Mouse (Mus musculus) embryonic facial prominence, embryonic 12.5 days (tissue): ENCODE results near the gene Acoxl. TPM values are rescaled to one million over a fixed set of nuclear protein-coding genes. Genes with fewer than 3 reads are reported as not detected.

Experiments
- ATAC-seq: fragments of 200-750 bp; cut with Nextera tagmentation; 2 replicates; pipeline ENCODE4 v1.8.0; 2017; ENCODE audit not compliant: insufficient number of reproducible peaks, insufficient read depth, low FRiP score, low TSS enrichment
- H3K27ac ChIP-seq: fragments of 300-500 bp; sonication (generic); 2 replicates; pipeline ENCODE4 v1.5.1; 2016; ENCODE audit warnings: mild to moderate bottlenecking
- H3K27me3 ChIP-seq: fragments of 300-500 bp; sonication (generic); 2 replicates; pipeline ENCODE4 v1.6.1; 2016; ENCODE audit warnings: mild to moderate bottlenecking, moderate library complexity
- H3K36me3 ChIP-seq: fragments of 300-500 bp; sonication (generic); 2 replicates; pipeline ENCODE4 v1.6.1; 2016; ENCODE audit warnings: mild to moderate bottlenecking
- H3K4me1 ChIP-seq: fragments of 300-500 bp; sonication (generic); 2 replicates; pipeline ENCODE4 v1.6.1; 2016
- H3K4me2 ChIP-seq: fragments of 300-500 bp; sonication (generic); replicated peaks from 2 replicates; pipeline ENCODE4 v1.6.1; 2016; ENCODE audit warnings: mild to moderate bottlenecking, moderate library complexity
- H3K4me3 ChIP-seq: fragments of 300-500 bp; sonication (generic); 2 replicates; pipeline ENCODE4 v1.5.1; 2016; ENCODE audit warnings: mild to moderate bottlenecking
- H3K9ac ChIP-seq: fragments of 300-500 bp; sonication (generic); 2 replicates; pipeline ENCODE4 v1.6.1; 2016; ENCODE audit warnings: mild to moderate bottlenecking, moderate library complexity
- H3K9me3 ChIP-seq: fragments of 300-500 bp; sonication (generic); 2 replicates; pipeline ENCODE4 v1.6.1; 2016; ENCODE audit warnings: mild to moderate bottlenecking, moderate library complexity
- WGBS: fragments of 180-500 bp; shearing (Covaris S2); methylation state at CpG from one replicate; pipeline ENCODE4 v1.1.7; 2016; 5-methylcytosine and 5-hydroxymethylcytosine counted together
- polyA plus RNA-seq: library from polyadenylated mRNA; unstranded; fragments of >200 nt; fragmentation: Nextera tagmentation; extraction: Ambion mirVana; gene quantifications from 2 replicates; pipeline ENCODE4 v1.2.1, GENCODE M21; 2016

The Acoxl gene
- polyA plus RNA-seq, 1 experiment from 2014 or later: 0.13 TPM

DNA sequence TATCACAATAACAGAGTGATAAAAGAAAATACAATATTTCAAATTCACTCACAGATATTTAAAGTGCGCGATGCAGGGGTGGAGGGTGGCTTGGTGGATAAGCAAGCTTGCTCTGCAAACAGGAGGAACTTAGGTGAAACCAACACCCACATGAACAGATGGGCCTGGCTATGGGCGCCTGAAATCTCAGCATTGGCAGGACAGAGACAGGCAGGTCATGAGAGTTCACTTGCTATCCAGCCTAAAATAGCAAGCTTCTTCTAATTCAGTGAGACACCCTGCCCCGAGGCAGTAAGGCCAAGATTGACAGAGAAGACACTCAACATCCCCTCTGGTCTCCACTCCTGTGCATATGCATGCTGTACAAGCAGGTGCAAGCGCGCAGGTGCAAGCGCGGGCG lies 263.4 kb downstream of the Acoxl start:
- Histone ChIP-seq H3K9ac (no peak overlapping the region), H3K4me3 (no peak overlapping the region), H3K4me1 (no peaks in the 10 kb centered on the region), H3K27me3 (no peaks in the 10 kb centered on the region), H3K27ac (no peak overlapping the region), H3K36me3 (no peaks in the 10 kb centered on the region), H3K9me3 (no peaks in the 10 kb centered on the region), H3K4me2 (no peak overlapping the region)
- no peak for ATAC-seq
- 84% methylated on average over 9 of the region's 9 CpGs for WGBS

DNA sequence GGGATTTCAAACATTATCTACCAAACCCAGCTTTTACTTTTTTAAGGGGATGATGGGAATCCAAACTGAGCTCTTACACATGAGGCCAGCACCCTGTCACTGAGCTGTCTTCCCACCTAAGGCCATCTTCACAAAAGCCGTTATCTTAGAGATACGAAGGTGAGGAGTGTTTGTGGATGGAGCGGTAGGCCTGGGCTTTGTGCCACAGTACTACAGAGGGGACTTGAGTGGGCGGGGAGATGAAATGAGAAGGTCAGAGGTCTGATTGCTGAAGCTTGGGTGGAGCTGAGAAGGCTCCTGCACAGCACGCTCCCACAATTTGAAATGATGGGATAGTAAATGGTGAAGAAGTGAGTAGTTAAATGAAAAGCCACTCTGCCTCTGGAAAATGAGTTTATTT lies 266.1 kb downstream of the Acoxl start:
- Histone ChIP-seq H3K9me3 (no peaks in the 10 kb centered on the region), H3K27ac (no peak overlapping the region), H3K4me2 (no peak overlapping the region), H3K9ac (no peak overlapping the region), H3K4me1 (no peaks in the 10 kb centered on the region), H3K27me3 (no peaks in the 10 kb centered on the region), H3K4me3 (no peak overlapping the region), H3K36me3 (no peaks in the 10 kb centered on the region)
- ATAC-seq: no peak
- WGBS: 81% methylated on average over 5 of the region's 5 CpGs

DNA sequence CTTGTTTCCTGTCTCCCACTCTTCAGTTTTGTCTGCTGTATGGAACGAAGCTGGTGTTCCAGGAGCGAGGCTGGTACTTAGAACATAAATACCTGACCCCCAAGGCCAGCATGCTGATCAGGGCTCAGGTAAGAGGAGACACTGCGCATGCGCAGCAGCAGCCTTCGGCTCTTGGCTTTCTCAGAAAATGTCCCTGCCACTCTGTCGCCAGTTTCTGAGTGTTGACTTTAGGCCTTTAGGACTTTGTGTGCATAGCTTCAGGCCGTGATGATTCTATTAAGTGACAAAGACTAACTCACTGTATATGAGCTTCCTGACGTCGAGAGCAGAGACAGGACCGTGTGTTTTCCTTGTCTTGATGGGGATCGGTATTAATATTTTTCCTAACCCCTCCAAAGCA lies 267.0 kb downstream of the Acoxl start:
- H3K9ac ChIP-seq: no peak overlapping the region
- H3K36me3 ChIP-seq: no peaks in the 10 kb centered on the region
- no peaks in the 10 kb centered on the region for H3K4me1 ChIP-seq
- no peaks in the 10 kb centered on the region for H3K27me3 ChIP-seq
- 76% methylated on average over 11 of the region's 11 CpGs for WGBS
- H3K27ac ChIP-seq: no peak overlapping the region
- ATAC-seq: no peak
- no peaks in the 10 kb centered on the region for H3K9me3 ChIP-seq
- no peak overlapping the region for H3K4me3 ChIP-seq
- no peak overlapping the region for H3K4me2 ChIP-seq

GRCm38 (mm10) chr2:128111537-128111936 lies 272.9 kb downstream of the Acoxl start:
- H3K9ac ChIP-seq: no peak overlapping the region
- no peak overlapping the region for H3K27ac ChIP-seq
- WGBS: 77% methylated on average over 9 of the region's 9 CpGs
- H3K4me2 ChIP-seq: no peak overlapping the region
- H3K27me3 ChIP-seq: no peaks in the 10 kb centered on the region
- H3K36me3 ChIP-seq: no peaks in the 10 kb centered on the region
- peaks cover 4% of the 10 kb centered on the region; the same call in 1 of the 2 replicates for H3K4me1 ChIP-seq
- ATAC-seq: no peak
- no peak overlapping the region for H3K4me3 ChIP-seq
- no peaks in the 10 kb centered on the region for H3K9me3 ChIP-seq

GRCm38 (mm10) chr2:128114621-128115020 lies 275.9 kb downstream of the Acoxl start:
- no peak overlapping the region for H3K27ac ChIP-seq
- H3K36me3 ChIP-seq: no peaks in the 10 kb centered on the region
- no peak for ATAC-seq
- WGBS: 70% methylated on average over 3 of the region's 3 CpGs
- no peaks in the 10 kb centered on the region for H3K27me3 ChIP-seq
- H3K9me3 ChIP-seq: no peaks in the 10 kb centered on the region
- H3K4me3 ChIP-seq: no peak overlapping the region
- no peak overlapping the region for H3K4me2 ChIP-seq
- H3K4me1 ChIP-seq: peaks cover 4% of the 10 kb centered on the region; the same call in 1 of the 2 replicates
- H3K9ac ChIP-seq: no peak overlapping the region

DNA sequence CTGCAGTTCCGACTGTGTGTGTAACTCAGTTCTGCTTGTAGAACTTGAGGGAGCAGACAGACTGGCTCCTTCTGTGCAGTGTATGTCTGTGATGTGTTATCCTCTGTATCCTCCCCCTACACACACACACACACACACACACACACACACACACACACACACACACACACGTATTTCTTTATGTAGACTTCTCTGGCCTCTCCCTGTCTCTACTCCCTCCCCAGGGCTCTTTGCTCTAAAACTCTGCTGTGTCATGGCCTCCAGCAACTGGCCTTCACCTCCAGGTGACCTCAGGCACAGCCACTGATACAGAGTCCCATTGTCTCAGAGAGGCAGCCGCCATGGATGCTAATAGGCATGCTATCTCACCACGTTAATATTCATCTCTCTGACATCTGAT lies 276.9 kb downstream of the Acoxl start:
- ATAC-seq: no peak
- 14% methylated on average over 4 of the region's 4 CpGs for WGBS
- no peak overlapping the region for H3K9ac ChIP-seq
- no peak overlapping the region for H3K4me2 ChIP-seq
- no peak overlapping the region for H3K27ac ChIP-seq
- H3K36me3 ChIP-seq: no peaks in the 10 kb centered on the region
- H3K27me3 ChIP-seq: no peaks in the 10 kb centered on the region
- H3K9me3 ChIP-seq: no peaks in the 10 kb centered on the region
- peaks cover 4% of the 10 kb centered on the region; the same call in 1 of the 2 replicates for H3K4me1 ChIP-seq
- no peak overlapping the region for H3K4me3 ChIP-seq

DNA sequence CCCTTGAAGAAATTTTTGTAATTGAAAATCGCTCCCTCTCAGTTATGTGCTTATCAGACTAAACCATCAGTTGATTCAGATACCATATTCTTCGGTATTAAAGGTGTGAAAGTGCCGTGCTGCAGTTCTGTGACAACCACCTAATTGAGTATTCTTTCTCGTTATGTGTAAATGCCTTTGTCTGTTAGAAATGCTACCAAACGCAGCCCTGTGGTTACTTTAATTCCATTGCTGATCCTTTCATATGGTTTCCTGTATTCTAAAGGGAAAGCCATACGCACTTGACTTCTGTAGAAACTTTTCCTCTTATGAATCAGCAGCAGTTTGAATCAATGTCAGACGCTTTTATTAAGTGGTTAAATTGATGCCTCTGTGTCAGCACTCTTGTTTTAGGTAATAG lies 278.9 kb downstream of the Acoxl start:
- H3K9me3 ChIP-seq: no peaks in the 10 kb centered on the region
- WGBS: 71% methylated on average over 7 of the region's 7 CpGs
- H3K4me2 ChIP-seq: no peak overlapping the region
- no peaks in the 10 kb centered on the region for H3K36me3 ChIP-seq
- ATAC-seq: no peak
- no peak overlapping the region for H3K27ac ChIP-seq
- H3K4me3 ChIP-seq: no peak overlapping the region
- H3K9ac ChIP-seq: no peak overlapping the region
- H3K4me1 ChIP-seq: peaks cover 5% of the 10 kb centered on the region
- peaks cover 7% of the 10 kb centered on the region; the same call in 1 of the 2 replicates for H3K27me3 ChIP-seq

DNA sequence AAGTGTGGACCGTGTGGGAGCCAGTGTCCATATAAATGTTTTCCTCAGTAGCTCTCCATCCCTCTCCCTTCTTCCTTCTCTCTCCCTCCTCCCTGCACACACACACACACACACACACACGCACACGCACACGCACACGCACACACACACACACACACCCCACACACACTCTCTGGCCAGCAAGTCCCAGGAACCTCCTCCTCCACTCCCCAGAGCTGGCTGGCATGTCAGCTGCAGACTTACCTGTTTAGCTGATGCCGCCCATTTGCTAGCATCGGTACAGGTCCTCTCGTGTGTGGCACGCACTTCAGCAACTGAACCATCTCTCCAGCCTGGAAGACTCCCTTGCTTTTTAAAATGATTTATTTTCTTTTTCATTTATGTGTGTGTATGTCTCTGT lies 280.3 kb downstream of the Acoxl start:
- no peak for ATAC-seq
- Histone ChIP-seq H3K4me2 (no peak overlapping the region), H3K4me3 (no peak overlapping the region), H3K4me1 (peaks cover 19% of the 10 kb centered on the region), H3K9me3 (no peaks in the 10 kb centered on the region), H3K27me3 (peaks cover 16% of the 10 kb centered on the region), H3K36me3 (no peaks in the 10 kb centered on the region), H3K27ac (no peak overlapping the region), H3K9ac (no peak overlapping the region)
- WGBS: 93% methylated on average over 9 of the region's 9 CpGs

DNA sequence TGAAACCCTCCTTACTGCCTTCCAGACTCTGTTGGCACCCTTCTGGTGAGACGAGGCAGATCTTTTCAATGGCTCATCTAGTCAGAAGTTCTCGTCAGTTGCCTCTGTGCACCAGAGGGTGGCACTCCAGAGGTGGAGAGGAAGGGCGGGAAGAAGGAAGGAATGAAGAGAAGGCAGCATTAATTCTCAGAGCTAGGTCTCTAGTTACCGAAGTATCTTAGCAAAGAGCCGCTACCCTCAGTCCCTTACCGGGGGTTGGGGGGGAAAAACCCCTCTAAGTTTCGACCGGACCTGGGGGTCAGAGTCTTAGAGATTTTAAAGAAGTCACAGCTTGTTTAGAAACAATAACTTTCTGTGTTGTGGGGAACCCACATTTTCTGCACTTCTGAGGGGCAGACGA lies 283.8 kb downstream of the Acoxl start:
- H3K4me1 ChIP-seq: peaks cover 28% of the 10 kb centered on the region
- ATAC-seq: no peak
- H3K9ac ChIP-seq: no peak overlapping the region
- H3K27ac ChIP-seq: no peak overlapping the region
- peaks cover 29% of the 10 kb centered on the region for H3K27me3 ChIP-seq
- under 1% methylated on average over 9 of the region's 9 CpGs for WGBS
- no peaks in the 10 kb centered on the region for H3K36me3 ChIP-seq
- peak overlapping the region; percentile 97 for H3K4me2 ChIP-seq
- H3K9me3 ChIP-seq: no peaks in the 10 kb centered on the region
- H3K4me3 ChIP-seq: peak overlapping the region; percentile 21; the same call in 1 of the 2 replicates

DNA sequence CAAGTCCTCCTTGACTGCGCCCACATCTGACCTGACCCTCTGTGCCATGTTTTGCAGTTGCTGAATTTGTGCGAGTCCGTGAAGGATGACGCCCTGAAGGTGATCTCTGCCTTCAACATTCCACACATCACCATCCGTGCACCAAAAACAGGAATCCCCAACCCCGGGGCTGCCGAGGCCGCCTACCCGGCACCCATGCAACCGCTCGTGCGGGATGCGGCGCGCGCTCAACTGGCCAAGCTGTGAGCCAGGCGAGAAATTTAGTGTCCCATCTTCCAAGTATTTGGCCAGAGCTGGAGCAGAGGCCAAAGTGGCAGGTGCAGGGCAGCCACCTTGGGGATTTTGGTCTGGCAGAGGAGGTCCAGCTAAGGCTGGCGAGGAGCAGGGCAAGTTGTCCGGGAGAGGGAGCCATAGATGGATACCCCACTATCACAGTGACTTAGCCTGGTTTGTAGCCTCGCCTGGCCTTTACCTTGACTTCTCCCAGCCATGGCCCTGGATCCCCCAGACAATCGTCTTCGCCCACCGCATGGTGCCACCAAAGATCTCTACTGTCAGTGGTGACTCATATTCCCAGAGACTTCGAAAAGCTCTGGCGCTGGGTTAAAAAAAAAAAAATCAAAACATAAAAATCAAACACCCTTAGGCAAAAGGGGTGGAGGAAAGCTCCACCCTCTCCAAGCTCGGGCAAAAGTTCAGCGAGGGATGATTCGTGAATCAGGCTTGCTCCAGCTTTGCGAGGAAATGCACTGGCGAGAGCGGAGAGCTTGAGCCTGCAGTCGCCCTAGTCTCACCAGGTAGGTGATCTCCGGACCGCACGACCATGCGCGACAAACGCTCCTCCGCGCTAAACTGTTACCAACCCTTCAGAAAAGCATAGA lies 284.5 kb downstream of the Acoxl start:
- Histone ChIP-seq H3K4me3 (peak overlapping the region; percentile 79), H3K27ac (no peak overlapping the region), H3K9ac (no peak overlapping the region), H3K36me3 (no peaks in the 10 kb centered on the region), H3K27me3 (peaks cover 29% of the 10 kb centered on the region), H3K9me3 (no peaks in the 10 kb centered on the region), H3K4me2 (peak overlapping the region; percentile 97), H3K4me1 (peaks cover 28% of the 10 kb centered on the region)
- ATAC-seq: no peak
- WGBS: 2% methylated on average over 40 of the region's 40 CpGs

DNA sequence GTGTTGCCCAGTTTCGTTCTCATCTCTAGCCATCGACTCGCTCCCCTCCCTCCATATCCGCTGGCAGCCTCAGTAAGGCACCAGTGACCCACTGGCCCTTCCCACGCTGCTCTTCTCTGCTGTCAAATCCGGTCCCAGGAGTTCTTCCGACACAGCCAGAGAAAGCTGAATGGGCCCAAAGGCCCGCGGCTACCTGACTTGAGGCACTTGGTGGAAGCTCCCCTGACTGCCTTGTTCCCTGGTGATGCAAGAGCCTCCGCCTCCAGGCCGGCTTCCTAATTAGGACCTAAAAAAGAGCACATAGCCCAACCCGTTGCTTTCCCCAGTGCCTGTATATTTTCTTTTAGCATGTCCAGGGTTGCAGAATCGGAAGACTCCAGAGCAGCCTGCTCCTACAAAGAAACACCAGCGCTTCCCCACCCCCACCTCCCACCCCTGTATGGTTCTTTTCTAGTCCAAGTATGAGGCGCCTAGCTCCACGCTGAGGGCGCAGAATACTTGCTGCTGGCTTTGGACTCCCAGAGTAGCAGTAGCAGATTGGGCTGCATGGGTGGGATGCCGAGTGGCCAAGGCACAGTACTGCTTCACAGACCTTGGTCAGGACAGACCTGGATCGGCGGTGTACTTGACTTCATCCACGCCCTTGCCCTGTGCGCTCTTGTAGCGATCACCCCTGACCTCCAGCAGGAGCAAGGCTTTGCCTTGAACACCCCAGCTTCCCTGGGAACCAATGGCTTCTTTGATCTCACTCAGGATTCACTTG lies 285.4 kb downstream of the Acoxl start:
- Histone ChIP-seq H3K27me3 (peaks cover 29% of the 10 kb centered on the region), H3K36me3 (no peaks in the 10 kb centered on the region), H3K27ac (no peak overlapping the region), H3K9me3 (no peaks in the 10 kb centered on the region), H3K4me1 (peaks cover 33% of the 10 kb centered on the region), H3K4me3 (peak overlapping the region; percentile 79), H3K9ac (no peak overlapping the region), H3K4me2 (peak overlapping the region; percentile 97)
- WGBS: 5% methylated on average over 23 of the region's 23 CpGs
- ATAC-seq: no peak

DNA sequence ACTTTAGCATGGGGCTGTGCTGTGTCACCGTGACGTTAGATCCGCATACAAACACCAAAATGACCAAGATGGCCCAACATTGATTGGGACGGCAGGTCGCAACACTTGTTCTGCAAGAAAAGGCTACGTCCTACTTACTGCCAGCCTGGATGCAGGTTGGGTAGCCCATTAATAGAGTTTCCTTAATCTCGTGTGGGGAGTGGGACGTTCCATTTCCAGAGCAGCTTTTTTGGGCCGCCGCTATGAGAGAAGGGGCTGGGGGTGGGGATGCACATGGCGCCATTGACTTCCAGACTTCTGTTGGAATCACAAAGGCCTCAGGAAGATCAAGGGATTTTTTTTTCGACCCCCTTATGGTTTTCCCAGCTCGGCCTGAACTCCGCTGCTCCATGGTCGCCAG lies 286.0 kb downstream of the Acoxl start:
- Histone ChIP-seq H3K27ac (no peak overlapping the region), H3K4me1 (peaks cover 33% of the 10 kb centered on the region), H3K9me3 (no peaks in the 10 kb centered on the region), H3K4me2 (peak overlapping the region; percentile 97), H3K4me3 (peak overlapping the region; percentile 79), H3K27me3 (peaks cover 29% of the 10 kb centered on the region), H3K9ac (no peak overlapping the region), H3K36me3 (no peaks in the 10 kb centered on the region)
- no peak for ATAC-seq
- 4% methylated on average over 15 of the region's 15 CpGs for WGBS
